Mouse (Mus musculus) c-Kit-positive CD71-positive TER-119-negative erythroid progenitor cells, embryonic 14.5 days (primary cell): ENCODE results near the gene Mob2.
A peak's percentile ranks its signal among the peaks of the same experiment; 100 is the strongest.

Source experiments
- DNase-seq: peaks from one replicate; pipeline ENCODE4 v3.0.0-alpha.2; 2013; ENCODE audit warnings: low read depth

The Mob2 gene

DNA sequence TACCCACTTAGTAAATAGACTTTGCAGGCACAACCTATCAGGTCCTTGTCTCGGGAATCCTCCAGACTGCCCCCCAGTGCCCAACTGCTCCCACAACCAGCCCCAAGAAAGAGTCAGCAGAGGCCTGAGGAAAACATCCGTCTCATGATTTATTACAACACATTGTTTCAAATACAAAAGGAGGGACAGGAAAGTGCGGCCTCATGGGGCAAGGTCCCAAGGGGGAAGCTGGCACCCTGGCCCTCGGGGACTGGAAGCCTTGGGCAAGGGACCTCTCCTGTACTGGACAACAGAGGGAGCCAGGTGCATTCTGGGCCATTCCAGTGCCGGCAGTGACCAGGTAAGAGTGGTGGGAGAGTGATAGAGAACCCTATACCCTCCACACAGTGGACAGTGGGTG lies 18.5 kb upstream of the Mob2 start:
- DNase-seq: no peak

DNA sequence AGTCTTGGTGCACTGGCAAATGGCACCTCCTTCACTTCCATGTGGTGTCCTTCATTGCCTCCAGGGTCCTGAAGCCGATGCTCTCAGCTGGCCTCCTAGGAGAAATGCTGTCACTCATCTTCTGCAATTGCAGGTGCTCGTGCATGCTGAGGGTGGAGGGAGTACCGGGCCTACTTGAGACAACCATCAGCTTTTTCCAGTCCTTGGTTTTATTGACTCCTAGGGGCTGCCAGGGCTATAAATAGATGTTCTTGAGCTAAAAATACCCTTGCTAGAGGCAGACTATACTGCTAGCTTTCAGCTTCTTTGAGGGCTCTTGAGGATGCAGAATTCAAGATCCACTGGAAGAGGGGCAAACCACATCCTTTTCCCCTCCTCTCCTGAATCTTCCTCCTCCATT lies 16.3 kb upstream of the Mob2 start:
- no peak for DNase-seq

DNA sequence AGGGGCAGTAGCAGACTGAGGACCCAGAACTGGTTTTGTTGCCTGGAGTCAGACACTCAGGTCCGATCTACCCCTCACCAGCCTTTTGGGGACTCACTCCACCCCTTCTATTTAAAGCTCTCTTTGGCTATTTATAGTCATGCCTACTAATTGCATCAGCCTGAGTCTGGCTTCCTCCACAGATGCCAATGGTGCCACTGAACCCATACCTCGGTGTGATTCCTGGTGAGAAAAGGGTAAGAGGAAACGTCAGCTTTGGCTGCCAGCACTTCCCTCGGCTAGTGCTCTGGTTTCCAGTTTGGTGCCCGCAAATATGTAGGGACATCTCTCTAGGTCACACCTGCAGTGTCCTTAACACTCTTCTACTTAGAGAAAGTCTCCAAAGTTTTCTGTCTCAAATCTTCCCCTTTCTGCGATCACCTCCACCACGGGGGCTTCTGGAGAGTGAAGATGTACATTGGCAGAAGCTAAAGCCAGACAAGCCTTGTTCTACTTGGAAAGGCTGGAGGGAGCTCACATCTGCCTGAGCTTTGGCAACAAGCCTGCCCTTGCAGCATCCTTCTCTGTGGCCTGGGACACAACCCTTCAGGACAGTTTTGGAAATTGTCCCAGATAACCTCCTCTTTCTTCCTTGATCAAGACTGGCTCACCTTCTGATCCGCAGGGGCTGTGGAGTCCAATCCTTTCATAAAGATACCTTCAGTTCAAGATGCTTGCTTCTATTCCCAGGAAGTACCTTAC lies 13.5 kb upstream of the Mob2 start:
- no peak for DNase-seq

DNA sequence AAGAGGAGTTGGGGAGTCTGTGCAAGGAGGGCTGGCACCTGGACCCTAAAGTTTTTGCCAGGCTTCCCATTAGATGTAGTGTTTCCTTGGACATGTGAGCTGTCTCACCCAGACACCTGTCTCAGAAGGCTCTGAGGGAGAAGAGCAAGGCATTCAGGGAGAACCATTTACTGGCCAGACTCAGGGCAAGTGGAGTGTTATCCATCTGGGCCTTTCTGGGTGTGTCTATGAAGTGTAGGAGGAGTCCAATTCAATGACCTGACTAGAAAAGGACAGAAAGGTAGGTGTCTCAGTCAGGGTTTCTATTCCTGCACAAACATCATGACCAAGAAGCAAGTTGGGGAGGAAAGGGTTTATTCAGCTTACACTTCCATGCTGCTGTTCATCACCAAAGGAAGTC lies 10.9 kb upstream of the Mob2 start:
- no peak for DNase-seq

DNA sequence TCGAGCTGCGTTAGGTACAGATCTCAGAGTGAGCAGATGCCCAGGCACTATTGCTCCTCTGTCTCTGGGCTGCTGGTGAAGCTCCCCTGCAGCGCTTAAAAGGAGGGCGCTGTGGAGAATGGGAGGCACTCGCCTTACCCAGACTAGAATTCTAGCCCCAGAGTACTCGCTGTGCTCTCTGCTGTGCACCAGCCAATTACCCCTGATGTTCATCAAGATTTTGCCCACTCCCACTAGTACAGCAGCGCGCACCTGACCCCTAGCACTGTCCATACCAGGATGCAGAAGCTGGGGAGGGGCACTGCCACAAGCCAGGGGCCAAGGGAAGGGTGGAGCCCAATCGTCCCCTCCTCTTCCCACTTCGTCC lies 10.3 kb upstream of the Mob2 start:
- DNase-seq: no peak

DNA sequence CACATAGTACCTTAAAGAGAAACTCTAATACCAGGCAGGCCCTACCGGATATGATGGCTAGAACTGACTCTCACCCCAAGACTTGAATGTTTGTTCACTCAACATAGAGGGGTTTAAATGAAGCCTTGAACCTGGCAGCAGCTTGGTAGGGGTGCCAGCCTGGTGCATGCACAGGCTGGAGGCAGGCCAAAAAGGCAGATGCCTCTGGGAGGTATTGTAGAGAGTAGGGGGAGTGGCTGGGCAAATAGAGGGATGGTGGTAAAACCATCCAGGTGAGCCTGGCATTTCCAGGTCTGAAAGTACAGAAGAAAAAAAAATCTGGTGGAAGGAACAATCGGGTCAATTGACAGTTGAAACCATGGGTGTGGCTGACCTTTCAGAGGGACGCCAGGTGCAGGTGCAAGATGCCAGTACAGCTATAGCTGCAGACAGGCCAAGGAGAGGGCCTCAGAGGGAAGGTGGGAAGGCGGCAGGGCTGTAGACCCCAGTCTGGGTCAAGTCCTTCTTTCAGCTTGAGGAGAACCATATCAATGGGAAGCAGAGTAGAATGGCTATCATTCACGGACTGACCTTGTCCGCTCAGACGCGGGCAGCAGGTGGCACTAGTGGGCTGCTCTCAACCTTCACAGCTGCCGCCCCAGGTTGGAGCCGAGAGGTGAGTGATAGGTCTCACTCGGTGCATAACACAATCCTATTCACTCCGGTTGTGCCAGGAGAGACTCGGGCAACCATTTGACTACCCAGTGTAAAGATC lies 9.8 kb upstream of the Mob2 start:
- peak; percentile 61 for DNase-seq

DNA sequence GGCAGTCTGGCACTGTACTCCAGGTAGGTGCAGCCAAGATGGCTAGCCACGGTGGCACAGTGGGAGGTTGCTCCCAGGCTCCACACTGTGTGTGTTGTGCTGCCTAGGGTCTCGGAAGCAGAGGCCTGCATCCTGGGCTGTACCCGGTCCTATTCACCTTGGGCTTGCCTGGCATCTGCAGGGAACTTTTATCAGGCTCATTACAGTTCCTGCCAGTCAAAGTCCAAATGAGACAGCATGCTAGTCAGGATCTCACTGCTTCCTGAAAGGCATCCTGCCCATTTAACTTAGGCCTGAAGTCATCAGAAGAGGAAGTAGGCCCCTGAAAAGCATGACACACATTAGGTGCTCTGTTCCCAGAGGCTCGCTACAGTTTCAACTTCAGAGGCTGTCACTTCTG lies 7.6 kb upstream of the Mob2 start:
- no peak for DNase-seq

DNA sequence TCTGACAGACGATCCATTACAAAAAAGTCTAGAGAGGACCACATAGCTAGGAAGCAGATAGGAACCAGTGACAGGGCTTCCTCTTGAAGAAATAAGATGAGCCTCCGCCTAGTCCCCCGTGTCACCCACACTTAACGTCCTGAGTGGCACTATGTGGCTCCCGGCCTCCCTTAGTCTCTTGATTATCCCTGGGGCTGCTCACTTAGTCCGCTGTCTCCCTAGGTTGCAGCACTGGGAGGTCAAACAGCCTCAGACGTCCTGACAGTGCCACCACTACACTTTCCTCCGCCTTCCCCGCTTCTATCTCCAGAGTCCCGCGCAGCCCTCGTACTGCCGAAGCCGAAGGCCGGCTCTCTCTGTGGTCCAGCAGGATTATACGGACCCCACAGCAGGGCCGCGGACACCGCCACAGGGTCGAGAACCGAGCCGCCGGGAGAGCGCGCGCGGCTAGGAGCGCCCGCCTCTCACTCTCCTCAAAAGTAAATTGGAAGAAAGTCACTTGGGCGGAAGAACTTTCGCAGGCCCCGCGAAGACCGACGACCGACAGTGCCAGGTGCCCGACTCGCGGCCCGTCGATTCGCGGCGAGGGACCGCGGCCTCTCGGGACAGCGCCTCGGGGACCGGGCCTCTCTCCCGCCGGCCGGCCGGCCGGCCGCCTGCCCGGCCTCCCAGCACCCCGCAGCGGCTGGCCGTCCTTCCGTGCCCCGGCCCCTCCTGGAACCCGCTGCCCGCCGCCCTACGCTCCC lies 507 bp downstream of the Mob2 start:
- DNase-seq: peak; percentile 33

DNA sequence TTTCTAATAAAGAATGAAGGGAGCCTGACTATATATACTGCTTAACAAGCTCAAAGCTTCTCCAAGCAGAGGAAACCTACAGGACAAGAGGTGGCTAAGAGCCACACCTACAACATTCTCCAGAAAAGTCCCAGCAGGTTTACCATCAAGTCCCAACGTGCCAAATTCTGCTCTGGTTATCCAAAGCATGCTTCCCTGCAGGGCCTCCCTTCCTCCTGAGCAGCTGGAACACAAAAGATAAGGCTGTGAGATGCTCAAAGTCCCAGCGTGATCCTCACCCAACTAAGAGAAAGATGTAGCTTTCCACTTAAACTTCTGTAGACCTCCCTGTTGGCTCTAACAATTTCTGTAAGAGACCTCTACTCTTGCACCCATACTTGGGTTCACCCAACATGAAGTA lies 1.8 kb downstream of the Mob2 start:
- peak; percentile 44 for DNase-seq

DNA sequence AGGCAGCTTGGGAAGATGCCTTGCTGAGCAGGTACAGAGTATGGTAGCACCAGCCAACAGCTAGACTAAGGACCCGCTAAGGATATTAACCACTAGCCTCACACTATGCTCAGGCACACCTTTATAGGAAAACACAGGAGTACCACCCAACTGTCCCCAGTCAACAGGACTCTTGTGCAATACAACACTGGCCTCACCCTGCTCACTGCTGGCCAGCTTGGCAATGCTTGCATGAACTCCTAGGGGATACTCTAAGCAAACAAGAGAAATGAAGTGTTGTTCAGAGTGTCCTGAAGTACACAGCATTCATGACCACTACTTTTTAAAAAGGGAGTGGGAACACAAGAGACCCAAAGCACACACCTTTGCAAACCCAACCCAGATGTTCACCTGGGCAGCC lies 3.7 kb downstream of the Mob2 start:
- DNase-seq: no peak

DNA sequence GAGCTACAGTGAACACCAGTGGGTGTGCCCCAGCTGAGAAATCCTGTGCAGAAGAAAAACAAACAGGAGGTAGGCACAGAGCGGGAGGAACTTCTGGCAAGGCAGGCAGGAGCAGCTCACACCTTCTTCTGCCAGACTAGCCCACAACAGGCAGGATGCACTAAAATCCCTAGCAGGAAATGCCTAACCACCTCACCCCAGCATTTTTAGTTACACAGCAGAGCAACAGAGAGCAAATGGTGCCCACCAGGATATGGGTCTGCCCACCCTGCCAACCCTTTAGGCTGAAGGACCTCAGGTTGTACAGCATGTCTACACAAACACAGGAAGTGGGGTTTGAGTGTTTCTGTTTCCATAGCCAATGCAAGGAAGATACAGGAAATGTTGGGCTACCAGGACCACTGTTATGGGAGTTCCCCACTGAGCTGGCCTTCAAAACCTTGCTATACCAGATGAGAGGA lies 4.2 kb downstream of the Mob2 start:
- no peak for DNase-seq

DNA sequence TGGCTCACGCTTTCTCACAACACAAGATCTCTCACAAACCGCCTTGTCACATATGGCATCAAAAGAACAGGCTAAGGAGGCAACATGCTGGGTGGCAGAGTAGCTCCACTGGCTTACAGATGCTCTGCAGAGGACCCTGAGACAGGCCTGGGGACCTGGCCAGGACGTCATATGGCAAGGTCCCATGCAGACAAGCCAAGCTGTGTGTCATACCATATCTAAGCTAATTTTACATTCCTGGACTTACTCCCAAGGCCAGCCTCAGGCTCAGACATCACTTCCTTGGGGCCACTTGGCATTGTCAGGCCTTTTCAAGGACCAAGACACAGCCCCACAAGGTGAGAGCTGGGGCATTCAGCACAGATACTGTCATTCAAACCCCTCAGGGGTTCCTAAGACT lies 5.4 kb downstream of the Mob2 start:
- no peak for DNase-seq

DNA sequence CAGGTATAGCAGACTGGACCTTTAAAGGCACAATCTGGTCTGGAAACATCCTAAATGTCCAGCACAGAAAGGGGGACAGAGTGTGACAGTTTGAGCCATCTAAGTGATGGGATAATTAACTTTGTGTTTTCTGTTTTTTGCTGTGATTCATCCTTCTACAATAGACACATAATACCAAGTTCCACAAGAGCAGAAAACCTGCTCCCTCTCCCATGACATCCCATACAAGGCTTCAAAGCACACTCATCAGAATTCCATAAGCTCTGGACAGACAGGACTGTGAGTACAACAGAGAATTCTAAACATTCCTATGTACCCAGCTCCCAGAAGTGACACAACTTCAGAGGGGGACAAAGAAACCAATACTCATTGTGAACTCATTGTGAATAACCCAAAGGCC lies 10.3 kb downstream of the Mob2 start:
- no peak for DNase-seq

DNA sequence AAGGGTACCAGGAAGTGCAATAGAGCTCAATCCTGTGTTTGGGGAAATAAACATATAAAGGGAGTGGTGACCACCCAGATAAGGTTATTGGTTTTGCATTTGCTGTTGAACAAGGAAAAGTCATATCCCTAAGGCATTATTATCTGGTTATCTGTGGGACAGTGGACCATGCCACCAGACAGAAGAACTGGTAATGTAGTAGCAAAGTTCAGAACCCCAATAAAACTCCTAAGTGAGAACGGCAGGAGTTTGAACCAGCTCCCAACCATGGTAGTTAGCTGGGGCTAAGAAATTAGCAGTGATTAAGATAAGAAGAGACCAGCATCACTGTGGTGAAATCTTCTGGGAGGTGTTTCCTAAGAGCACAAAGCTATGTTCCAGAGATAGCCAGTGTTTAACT lies 14.9 kb downstream of the Mob2 start:
- DNase-seq: no peak

DNA sequence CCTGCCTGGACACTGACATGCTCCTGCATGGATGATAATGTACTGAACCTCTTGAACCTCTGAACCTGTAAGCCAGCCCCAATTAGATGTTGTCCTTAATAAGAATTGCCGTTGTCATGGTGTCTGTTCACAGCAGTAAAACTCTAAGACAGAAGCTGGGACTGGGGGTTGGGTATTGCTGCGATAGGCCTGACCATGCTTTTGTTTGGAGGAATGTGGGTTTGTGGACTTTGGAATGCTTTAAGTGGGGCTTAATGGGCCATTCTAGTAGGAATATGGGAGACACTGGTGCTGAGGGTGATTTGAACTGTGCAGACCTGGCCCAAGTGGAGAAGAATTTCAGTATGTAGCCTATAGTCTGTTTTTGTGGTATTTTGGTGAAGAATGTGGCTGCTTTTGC lies 15.5 kb downstream of the Mob2 start:
- DNase-seq: no peak

DNA sequence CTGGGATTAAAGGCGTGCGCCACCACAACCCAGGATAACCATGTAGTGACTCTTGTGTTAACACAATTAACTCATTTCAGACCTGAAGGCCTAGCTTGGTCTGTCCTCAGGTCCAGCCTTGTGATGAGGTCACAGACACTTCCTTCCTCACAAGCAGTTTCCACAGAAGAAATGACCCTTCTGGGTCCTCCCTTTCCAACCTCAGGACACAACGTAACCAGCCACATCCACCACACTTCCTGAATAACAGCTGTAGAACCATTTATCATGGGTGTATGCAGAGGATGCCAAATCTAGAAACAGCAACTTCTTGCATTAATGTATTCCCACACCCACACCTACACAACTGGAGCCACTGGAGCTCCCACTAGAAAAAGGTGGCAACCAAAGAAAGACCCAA lies 20.1 kb downstream of the Mob2 start:
- DNase-seq: no peak

DNA sequence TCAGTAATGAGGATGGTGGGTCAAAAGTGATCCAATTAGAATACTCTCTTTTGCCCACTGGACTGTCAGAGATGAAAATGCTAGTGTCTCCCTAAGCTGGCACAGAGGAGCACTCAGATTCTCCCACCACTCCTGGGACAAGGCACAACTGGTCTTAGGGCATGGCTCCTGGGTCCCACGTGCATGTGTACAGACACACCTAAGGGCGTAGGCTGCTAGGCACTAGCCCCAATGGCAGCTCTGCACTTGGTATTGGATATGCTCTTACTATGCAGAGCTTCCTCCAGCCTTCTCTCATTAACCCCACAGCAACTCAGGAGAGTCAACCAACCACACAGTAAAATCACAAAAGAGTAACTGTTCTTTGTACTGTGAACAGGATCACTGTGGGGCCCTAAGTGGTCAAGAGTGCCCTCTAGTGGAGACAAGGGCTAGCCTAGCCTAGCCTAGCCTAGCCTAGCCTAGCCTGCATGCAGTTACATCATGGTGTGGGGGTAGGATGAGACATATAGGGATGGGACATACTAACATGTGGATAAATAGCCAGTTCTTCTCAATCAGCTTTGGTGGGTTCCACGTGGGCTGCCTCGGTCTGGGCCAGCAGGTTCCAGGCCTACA lies 23.2 kb downstream of the Mob2 start:
- no peak for DNase-seq

DNA sequence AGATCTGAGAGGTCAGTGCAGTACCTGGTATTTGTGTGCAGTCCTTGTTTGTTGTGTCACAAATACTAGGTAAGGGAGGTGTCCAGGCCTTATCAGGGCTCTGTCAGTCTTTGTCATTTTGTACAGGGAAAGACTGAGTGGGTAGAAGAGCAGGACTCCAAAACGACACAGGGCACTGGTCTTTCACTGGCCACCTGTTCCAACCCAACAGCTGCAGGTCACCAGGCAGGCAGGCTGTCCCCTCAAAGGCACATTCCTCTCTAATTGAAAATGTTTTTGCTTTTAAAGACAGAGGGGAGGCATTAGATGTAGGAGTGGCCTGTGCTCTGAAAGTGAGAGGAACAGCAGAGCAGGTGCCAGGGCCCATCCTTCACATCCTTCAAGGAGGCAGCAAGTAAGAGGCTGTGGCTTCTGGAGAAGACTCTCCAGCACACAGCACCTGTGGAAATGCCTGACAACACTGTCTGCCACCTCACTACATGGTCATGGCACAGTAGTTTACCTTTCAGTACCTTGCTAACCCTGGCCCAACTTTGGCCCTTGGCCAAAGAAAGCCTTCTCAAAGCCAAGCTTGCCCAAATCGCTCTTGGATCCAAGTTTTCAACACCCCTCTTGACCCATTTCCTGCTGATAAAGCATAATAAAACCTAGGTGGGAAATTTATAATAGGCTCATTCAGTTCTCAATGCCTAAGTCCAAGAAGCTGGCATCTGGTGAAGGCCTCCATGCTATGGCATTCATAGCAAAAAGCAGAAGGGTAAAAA lies 25.6 kb downstream of the Mob2 start:
- no peak for DNase-seq

DNA sequence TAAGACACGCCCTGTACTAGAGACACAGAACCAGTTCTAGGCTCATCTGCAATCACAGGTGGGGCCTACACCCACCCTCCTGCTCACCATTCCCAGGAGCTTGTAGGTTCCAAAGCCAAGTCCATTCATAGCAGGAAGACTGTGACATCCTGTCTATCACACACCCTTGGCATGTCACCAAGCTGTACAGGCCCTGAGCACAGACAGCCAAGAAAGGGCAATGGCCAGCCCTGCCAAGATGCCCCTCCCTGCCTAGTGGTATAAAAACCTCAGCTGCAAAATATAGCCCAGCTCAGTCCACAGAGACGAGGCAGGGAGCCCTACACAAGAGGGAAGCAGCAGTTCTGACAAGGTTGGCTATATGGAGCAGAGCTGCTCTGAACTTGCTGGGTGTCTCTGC lies 26.7 kb downstream of the Mob2 start:
- no peak for DNase-seq

DNA sequence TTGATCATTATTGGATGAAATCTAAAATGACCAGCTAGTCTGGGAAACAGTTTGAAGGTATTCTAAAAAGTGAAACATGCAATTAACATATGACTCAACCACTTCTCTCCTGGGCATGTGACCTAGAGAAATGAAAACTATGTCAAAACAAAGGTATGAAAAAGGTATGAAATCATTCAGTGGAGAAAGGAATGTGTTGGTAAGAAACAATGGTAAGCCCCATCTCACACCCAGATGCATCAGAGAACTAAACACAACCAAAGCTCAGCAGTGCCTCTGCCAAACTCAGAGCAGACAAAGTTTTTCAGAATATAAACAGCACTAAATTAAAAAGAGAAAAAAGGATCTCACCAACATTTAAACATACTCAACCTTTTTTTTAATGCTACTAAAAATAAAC lies 30.8 kb downstream of the Mob2 start:
- no peak for DNase-seq

DNA sequence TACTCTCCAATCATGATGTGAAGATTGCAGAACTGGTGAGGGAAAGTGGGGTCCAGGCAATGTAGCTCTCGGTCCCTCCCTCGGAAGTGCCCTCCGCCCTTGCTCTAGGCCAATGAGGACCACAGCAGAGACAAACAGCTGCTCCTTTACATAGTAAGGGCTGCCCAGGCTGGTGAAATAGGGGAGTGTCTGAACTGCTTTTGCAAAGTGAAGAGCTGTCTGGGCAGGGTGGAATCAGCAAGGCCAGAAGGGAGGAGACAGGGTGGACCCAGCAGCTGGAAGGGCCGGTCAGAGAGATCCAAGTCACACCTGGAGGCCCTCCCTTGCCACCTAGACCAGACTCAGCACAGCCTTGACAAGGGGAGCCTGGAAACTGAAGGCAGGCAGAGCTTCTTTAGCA lies 34.9 kb downstream of the Mob2 start:
- DNase-seq: no peak

DNA sequence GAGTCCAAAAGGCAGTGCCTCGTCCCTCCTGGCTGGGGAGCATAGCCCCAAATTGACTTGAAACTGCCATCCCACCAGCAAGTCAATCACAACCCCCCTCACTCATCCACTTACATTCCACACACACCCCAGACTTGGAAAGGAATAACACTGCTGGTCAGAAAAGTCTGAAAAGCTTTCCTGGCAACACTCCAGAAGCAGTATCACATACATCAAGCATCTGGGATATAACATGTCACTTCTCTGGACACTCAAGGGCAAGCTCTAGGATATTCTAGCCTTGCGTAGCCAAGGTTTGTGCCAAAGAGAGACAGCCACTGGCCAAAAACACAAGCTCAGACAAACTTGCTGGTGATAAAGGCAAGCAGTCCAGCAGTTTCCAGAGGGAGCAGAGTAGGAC lies 35.7 kb downstream of the Mob2 start:
- DNase-seq: no peak
